Mouse (Mus musculus) cerebellum, postnatal 4 days (tissue): ENCODE data around the gene Mettl14.

Experiments
- DNase-seq, 2 experiments: peaks; one replicate each; pipeline ENCODE4 v3.0.0; 2022; ENCODE audit warnings: low spot score in 2 of 2, mixed read lengths in 1 of 2

Gene Mettl14

GRCm38 (mm10) chr3:123321612-123322011 lies 64.3 kb downstream of the Mettl14 start:
- no peak for DNase-seq

GRCm38 (mm10) chr3:123320341-123320740 lies 65.6 kb downstream of the Mettl14 start:
- DNase-seq: no peak
